Mouse (Mus musculus): ENCODE data around the gene Gapdh.

Gapdh gene

GRCm38 (mm10) chr6:125173256-125173655 lies 7.0 kb upstream of the Gapdh start:
- in situ Hi-C loops (cut with MboI; ENCODE audit: low pct_unique_long_range_greater_than_20kb in 1 of 2, low sequenced_read_pairs in 2 of 2, unreplicated experiment in 1 of 2): loop anchor here in 1 of 2 experiments (5.0 kb wide), 1 partner anchor 51 kb away; no protein-coding TSS in a partner anchor

- in situ Hi-C loops (cut with MboI; ENCODE audit: low pct_unique_long_range_greater_than_20kb in 1 of 2, low sequenced_read_pairs in 2 of 2, unreplicated experiment in 1 of 2): loop anchor here in 1 of 2 experiments (5.0 kb wide), 1 partner anchor 50 kb away; no protein-coding TSS in a partner anchor
Measured at GRCm38 (mm10) chr6:125172474-125172873, 6.2 kb upstream of the Gapdh start.

- in situ Hi-C loops (cut with MboI; ENCODE audit: low pct_unique_long_range_greater_than_20kb in 1 of 2, low sequenced_read_pairs in 2 of 2, unreplicated experiment in 1 of 2): loop anchor here in 1 of 2 experiments (5.0 kb wide), 1 partner anchor 48 kb away; no protein-coding TSS in a partner anchor
Measured at GRCm38 (mm10) chr6:125170194-125170593, 3.9 kb upstream of the Gapdh start.

- in situ Hi-C loops (cut with MboI; ENCODE audit: low pct_unique_long_range_greater_than_20kb in 1 of 2, low sequenced_read_pairs in 2 of 2, unreplicated experiment in 1 of 2): no loop called here
Measured at GRCm38 (mm10) chr6:125168086-125168485, 1.8 kb upstream of the Gapdh start.

- in situ Hi-C loops (cut with MboI; ENCODE audit: low pct_unique_long_range_greater_than_20kb in 1 of 2, low sequenced_read_pairs in 2 of 2, unreplicated experiment in 1 of 2): no loop called here
Measured at GRCm38 (mm10) chr6:125166861-125167650, 789 bp upstream of the Gapdh start.

- in situ Hi-C loops (cut with MboI; ENCODE audit: low pct_unique_long_range_greater_than_20kb in 1 of 2, low sequenced_read_pairs in 2 of 2, unreplicated experiment in 1 of 2): no loop called here
Measured at GRCm38 (mm10) chr6:125165328-125165891, 857 bp downstream of the Gapdh start.

GRCm38 (mm10) chr6:125164672-125165327 lies 1.5 kb downstream of the Gapdh start:
- in situ Hi-C loops (cut with MboI; ENCODE audit: low pct_unique_long_range_greater_than_20kb in 1 of 2, low sequenced_read_pairs in 2 of 2, unreplicated experiment in 1 of 2): loop anchor here in 1 of 2 experiments (5.0 kb wide), 1 partner anchor 108 kb away; no protein-coding TSS in a partner anchor

- in situ Hi-C loops (cut with MboI; ENCODE audit: low pct_unique_long_range_greater_than_20kb in 1 of 2, low sequenced_read_pairs in 2 of 2, unreplicated experiment in 1 of 2): loop anchor here in 1 of 2 experiments (5.0 kb wide), 1 partner anchor 108 kb away; no protein-coding TSS in a partner anchor
Measured at GRCm38 (mm10) chr6:125163801-125164657, 2.2 kb downstream of the Gapdh start.

GRCm38 (mm10) chr6:125162615-125163305 lies 3.5 kb downstream of the Gapdh start:
- in situ Hi-C loops (cut with MboI; ENCODE audit: low pct_unique_long_range_greater_than_20kb in 1 of 2, low sequenced_read_pairs in 2 of 2, unreplicated experiment in 1 of 2): loop anchor here in 1 of 2 experiments (5.0 kb wide), 1 partner anchor 110 kb away; no protein-coding TSS in a partner anchor

GRCm38 (mm10) chr6:125161971-125162370 lies 4.3 kb downstream of the Gapdh start:
- in situ Hi-C loops (cut with MboI; ENCODE audit: low pct_unique_long_range_greater_than_20kb in 1 of 2, low sequenced_read_pairs in 2 of 2, unreplicated experiment in 1 of 2): loop anchor here in 1 of 2 experiments (5.0 kb wide), 1 partner anchor 110 kb away; no protein-coding TSS in a partner anchor

- in situ Hi-C loops (cut with MboI; ENCODE audit: low pct_unique_long_range_greater_than_20kb in 1 of 2, low sequenced_read_pairs in 2 of 2, unreplicated experiment in 1 of 2): loop anchor here in 1 of 2 experiments (5.0 kb wide), 1 partner anchor 111 kb away; no protein-coding TSS in a partner anchor
Measured at GRCm38 (mm10) chr6:125160854-125161760, 5.2 kb downstream of the Gapdh start.

GRCm38 (mm10) chr6:125160558-125160853 lies 5.8 kb downstream of the Gapdh start:
- in situ Hi-C loops (cut with MboI; ENCODE audit: low pct_unique_long_range_greater_than_20kb in 1 of 2, low sequenced_read_pairs in 2 of 2, unreplicated experiment in 1 of 2): loop anchor here in 1 of 2 experiments (5.0 kb wide), 1 partner anchor 112 kb away; no protein-coding TSS in a partner anchor

GRCm38 (mm10) chr6:125159773-125160557 lies 6.3 kb downstream of the Gapdh start:
- in situ Hi-C loops (cut with MboI; ENCODE audit: low pct_unique_long_range_greater_than_20kb in 1 of 2, low sequenced_read_pairs in 2 of 2, unreplicated experiment in 1 of 2): loop anchor here in 1 of 2 experiments (5.0 kb wide), 1 partner anchor 112 kb away; no protein-coding TSS in a partner anchor

GRCm38 (mm10) chr6:125158944-125159492 lies 7.2 kb downstream of the Gapdh start:
- in situ Hi-C loops (cut with MboI; ENCODE audit: low pct_unique_long_range_greater_than_20kb in 1 of 2, low sequenced_read_pairs in 2 of 2, unreplicated experiment in 1 of 2): no loop called here

- in situ Hi-C loops (cut with MboI; ENCODE audit: low pct_unique_long_range_greater_than_20kb in 1 of 2, low sequenced_read_pairs in 2 of 2, unreplicated experiment in 1 of 2): no loop called here
Measured at GRCm38 (mm10) chr6:125156903-125157614, 9.2 kb downstream of the Gapdh start.

Measured in mouse embryonic stem cell (cell line).